Mouse (Mus musculus) G1E (cell line): ENCODE measurements around the gene Atp5b. TPM values are rescaled to one million over a fixed set of nuclear protein-coding genes. Genes with fewer than 3 reads are reported as not detected.

ENCODE experiments used
- ATAC-seq: 2 replicates; pipeline ENCODE4 v1.8.0; 2016; ENCODE audit warnings: mild to moderate bottlenecking; ENCODE audit not compliant: insufficient number of reproducible peaks, poor library complexity, low FRiP score, severe bottlenecking; ENCODE audit errors: extremely low read depth
- DNase-seq: peaks from one replicate; pipeline ENCODE4 v3.0.0; 2012; ENCODE audit warnings: low spot score
- H3K27me3 ChIP-seq: 2 replicates; pipeline ENCODE4 v1.6.1; 2012; ENCODE audit warnings: mild to moderate bottlenecking, low read length, inconsistent platforms; ENCODE audit not compliant: insufficient read depth
- H3K36me3 ChIP-seq: replicated peaks from 2 replicates; pipeline ENCODE3; 2012; ENCODE audit warnings: mild to moderate bottlenecking, inconsistent platforms
- H3K4me1 ChIP-seq: 2 replicates; pipeline ENCODE4 v1.6.1; 2012; ENCODE audit warnings: low read depth, low read length, inconsistent platforms, mixed read lengths; ENCODE audit not compliant: insufficient read depth
- H3K4me3 ChIP-seq: 2 replicates; pipeline ENCODE4 v1.5.1; 2012; ENCODE audit warnings: low read depth, mild to moderate bottlenecking, inconsistent platforms, low read length, moderate library complexity, mixed read lengths
- H3K9me3 ChIP-seq: replicated peaks from 2 replicates; pipeline ENCODE4 v1.6.1; 2012; ENCODE audit warnings: inconsistent platforms
- CTCF ChIP-seq: IDR thresholded peaks from 2 replicates; pipeline ENCODE4 v1.5.1; 2012; ENCODE audit warnings: low read depth, low read length, inconsistent platforms, mixed read lengths
- GATA1 ChIP-seq: IDR thresholded peaks from 2 replicates; pipeline ENCODE4 v1.6.1; 2012; ENCODE audit warnings: borderline replicate concordance, low read length, inconsistent platforms, mixed read lengths
- GATA2 ChIP-seq: IDR thresholded peaks from 2 replicates; pipeline ENCODE4 v1.6.1; 2012; ENCODE audit warnings: low read depth, low read length, inconsistent platforms, borderline replicate concordance
- POLR2AphosphoS5 ChIP-seq: IDR thresholded peaks from 2 replicates; pipeline ENCODE4 v1.6.1; 2012; ENCODE audit warnings: low read depth, low read length, inconsistent platforms; ENCODE audit not compliant: insufficient replicate concordance
- TAL1 ChIP-seq: conservative IDR thresholded peaks from 2 replicates; pipeline ENCODE4 v1.6.1; 2012; ENCODE audit warnings: low read depth, low read length, inconsistent platforms, mixed read lengths
- polyA plus RNA-seq: library from polyadenylated mRNA; stranded (reverse); fragments of >175 nt; gene quantifications from 2 replicates; pipeline ENCODE4 v1.2.3, GENCODE M21; 2012
- total RNA-seq, 2 experiments: library from RNA; stranded (forward) in 1 of 2; stranded (reverse) in 1 of 2; fragments of 200-1000 nt in 1 of 2; fragments of >200 nt in 1 of 2; fragmentation: Nextera tagmentation in 1 of 2; gene quantifications; 2 replicates each; pipeline ENCODE4 v1.2.3; 2014 to 2017

The Atp5b gene
- total and polyA plus RNA-seq, 3 experiments: 1,412 to 2,974 (median 2,076) TPM

- Histone ChIP-seq H3K27me3 (no peaks in the 10 kb centered on the region), H3K4me3 (no peak overlapping the region), H3K4me1 (no peaks in the 10 kb centered on the region), H3K36me3 (peaks cover 63% of the 10 kb centered on the region), H3K9me3 (no peaks in the 10 kb centered on the region)
- TF ChIP-seq TAL1 (no peak), GATA2 (no peak), CTCF (no peak), POLR2AphosphoS5 (no peak), GATA1 (no peak)
- no peak for ATAC-seq
- no peak for DNase-seq
Measured at GRCm38 (mm10) chr10:128135374-128135773, 52.3 kb downstream of the Atp5b start.

Other genes with a start within 250 kb of the Atp5b start
- gene Rdh19, start 233.3 kb upstream of the Atp5b start, total RNA-seq (2014; fragmentation: Nextera tagmentation): not detected in 2 replicates
- 0.11 TPM in 1 of 2 replicates, not detected in the other for gene Rdh19, start 233.3 kb upstream of the Atp5b start, total RNA-seq (2017)
- not detected in 2 replicates for gene Rdh19, start 233.3 kb upstream of the Atp5b start, polyA plus RNA-seq
- 0.97 TPM in 1 of 2 replicates, not detected in the other for gene Rdh16f2, start 216.8 kb upstream of the Atp5b start, total RNA-seq (2014; fragmentation: Nextera tagmentation)
- gene Rdh16f2, start 216.8 kb upstream of the Atp5b start, total RNA-seq (2017): 0.23 and 0.87 TPM in 2 replicates
- gene Rdh16f2, start 216.8 kb upstream of the Atp5b start, polyA plus RNA-seq: 0.07 TPM in 1 of 2 replicates, not detected in the other
- gene Rdh7, start 194.5 kb upstream of the Atp5b start, total RNA-seq (2014; fragmentation: Nextera tagmentation): not detected in 2 replicates
- gene Rdh7, start 194.5 kb upstream of the Atp5b start, total RNA-seq (2017): not detected in 2 replicates
- not detected in 2 replicates for gene Rdh7, start 194.5 kb upstream of the Atp5b start, polyA plus RNA-seq
- not detected in 2 replicates for gene Sdr9c7, start 184.8 kb upstream of the Atp5b start, total RNA-seq (2014; fragmentation: Nextera tagmentation)
- gene Sdr9c7, start 184.8 kb upstream of the Atp5b start, total RNA-seq (2017): 0.05 TPM in 1 of 2 replicates, not detected in the other
- not detected in 2 replicates for gene Sdr9c7, start 184.8 kb upstream of the Atp5b start, polyA plus RNA-seq
- gene Hsd17b6, start 75.7 kb upstream of the Atp5b start, total RNA-seq (2014; fragmentation: Nextera tagmentation): not detected in 2 replicates
- gene Hsd17b6, start 75.7 kb upstream of the Atp5b start, total RNA-seq (2017): 0.05 TPM in 1 of 2 replicates, not detected in the other
- gene Hsd17b6, start 75.7 kb upstream of the Atp5b start, polyA plus RNA-seq: not detected in 2 replicates
- 83.3 and 97.0 TPM in 2 replicates for gene Prim1, start 68.1 kb upstream of the Atp5b start, total RNA-seq (2014; fragmentation: Nextera tagmentation)
- gene Prim1, start 68.1 kb upstream of the Atp5b start, total RNA-seq (2017): 134 TPM in 2 replicates
- gene Prim1, start 68.1 kb upstream of the Atp5b start, polyA plus RNA-seq: 3.7 and 5.8 TPM in 2 replicates
- 544 and 609 TPM in 2 replicates for gene Naca, start 47.7 kb upstream of the Atp5b start, total RNA-seq (2014; fragmentation: Nextera tagmentation)
- 1,963 and 1,995 TPM in 2 replicates for gene Naca, start 47.7 kb upstream of the Atp5b start, total RNA-seq (2017)
- 99.4 and 167 TPM in 2 replicates for gene Naca, start 47.7 kb upstream of the Atp5b start, polyA plus RNA-seq
- gene Ptges3, start 24.3 kb upstream of the Atp5b start, total RNA-seq (2014; fragmentation: Nextera tagmentation): 209 and 228 TPM in 2 replicates
- gene Ptges3, start 24.3 kb upstream of the Atp5b start, total RNA-seq (2017): 269 and 315 TPM in 2 replicates
- 268 and 269 TPM in 2 replicates for gene Ptges3, start 24.3 kb upstream of the Atp5b start, polyA plus RNA-seq
- gene Baz2a, start 8.3 kb downstream of the Atp5b start, total RNA-seq (2014; fragmentation: Nextera tagmentation): 102 and 116 TPM in 2 replicates
- gene Baz2a, start 8.3 kb downstream of the Atp5b start, total RNA-seq (2017): 14.8 and 16.6 TPM in 2 replicates
- 24.8 and 34.7 TPM in 2 replicates for gene Baz2a, start 8.3 kb downstream of the Atp5b start, polyA plus RNA-seq
- 28.1 and 32.1 TPM in 2 replicates for gene Rbms2, start 97.0 kb downstream of the Atp5b start, total RNA-seq (2014; fragmentation: Nextera tagmentation)
- gene Rbms2, start 97.0 kb downstream of the Atp5b start, total RNA-seq (2017): 7.1 and 8.3 TPM in 2 replicates
- gene Rbms2, start 97.0 kb downstream of the Atp5b start, polyA plus RNA-seq: 9.3 and 11.3 TPM in 2 replicates
- gene Gls2, start 111.2 kb downstream of the Atp5b start, total RNA-seq (2014; fragmentation: Nextera tagmentation): 10.7 and 15.0 TPM in 2 replicates
- 4.0 and 5.3 TPM in 2 replicates for gene Gls2, start 111.2 kb downstream of the Atp5b start, total RNA-seq (2017)
- gene Gls2, start 111.2 kb downstream of the Atp5b start, polyA plus RNA-seq: 11.1 and 14.6 TPM in 2 replicates
- gene Spryd4, start 128.5 kb downstream of the Atp5b start, total RNA-seq (2014; fragmentation: Nextera tagmentation): 11.5 and 13.9 TPM in 2 replicates
- gene Spryd4, start 128.5 kb downstream of the Atp5b start, total RNA-seq (2017): 18.8 and 23.3 TPM in 2 replicates
- gene Spryd4, start 128.5 kb downstream of the Atp5b start, polyA plus RNA-seq: 3.2 and 4.4 TPM in 2 replicates
- gene Mip, start 142.6 kb downstream of the Atp5b start, total RNA-seq (2014; fragmentation: Nextera tagmentation): not detected in 2 replicates
- gene Mip, start 142.6 kb downstream of the Atp5b start, total RNA-seq (2017): 0.05 TPM in 1 of 2 replicates, not detected in the other
- gene Mip, start 142.6 kb downstream of the Atp5b start, polyA plus RNA-seq: 0.02 TPM in 1 of 2 replicates, not detected in the other
- gene Timeless, start 148.8 kb downstream of the Atp5b start, total RNA-seq (2014; fragmentation: Nextera tagmentation): 28.1 and 32.6 TPM in 2 replicates
- 43.8 and 61.4 TPM in 2 replicates for gene Timeless, start 148.8 kb downstream of the Atp5b start, total RNA-seq (2017)
- 44.2 and 46.7 TPM in 2 replicates for gene Timeless, start 148.8 kb downstream of the Atp5b start, polyA plus RNA-seq
- not detected in 2 replicates for gene Apon, start 170.8 kb downstream of the Atp5b start, total RNA-seq (2014; fragmentation: Nextera tagmentation)
- 0.17 and 0.27 TPM in 2 replicates for gene Apon, start 170.8 kb downstream of the Atp5b start, total RNA-seq (2017)
- 0.04 TPM in 1 of 2 replicates, not detected in the other for gene Apon, start 170.8 kb downstream of the Atp5b start, polyA plus RNA-seq
- not detected in 2 replicates for gene Apof, start 185.4 kb downstream of the Atp5b start, total RNA-seq (2014; fragmentation: Nextera tagmentation)
- gene Apof, start 185.4 kb downstream of the Atp5b start, total RNA-seq (2017): 0.12 and 0.16 TPM in 2 replicates
- gene Apof, start 185.4 kb downstream of the Atp5b start, polyA plus RNA-seq: not detected in 2 replicates
- 23.3 and 24.5 TPM in 2 replicates for gene Stat2, start 187.3 kb downstream of the Atp5b start, total RNA-seq (2014; fragmentation: Nextera tagmentation)
- gene Stat2, start 187.3 kb downstream of the Atp5b start, total RNA-seq (2017): 15.0 and 16.7 TPM in 2 replicates
- gene Stat2, start 187.3 kb downstream of the Atp5b start, polyA plus RNA-seq: 10.0 and 10.7 TPM in 2 replicates
- gene Il23a, start 215.5 kb downstream of the Atp5b start, total RNA-seq (2014; fragmentation: Nextera tagmentation): not detected in 2 replicates
- 0.16 TPM in 1 of 2 replicates, not detected in the other for gene Il23a, start 215.5 kb downstream of the Atp5b start, total RNA-seq (2017)
- gene Il23a, start 215.5 kb downstream of the Atp5b start, polyA plus RNA-seq: 0.03 TPM in 1 of 2 replicates, not detected in the other
- gene Pan2, start 220.1 kb downstream of the Atp5b start, total RNA-seq (2014; fragmentation: Nextera tagmentation): 23.2 and 30.2 TPM in 2 replicates
- gene Pan2, start 220.1 kb downstream of the Atp5b start, total RNA-seq (2017): 13.8 TPM in 2 replicates
- 3.4 and 3.6 TPM in 2 replicates for gene Pan2, start 220.1 kb downstream of the Atp5b start, polyA plus RNA-seq
- 57.9 and 91.2 TPM in 2 replicates for gene Cnpy2, start 239.2 kb downstream of the Atp5b start, total RNA-seq (2014; fragmentation: Nextera tagmentation)
- gene Cnpy2, start 239.2 kb downstream of the Atp5b start, total RNA-seq (2017): 74.0 and 77.3 TPM in 2 replicates
- 60.5 and 74.4 TPM in 2 replicates for gene Cnpy2, start 239.2 kb downstream of the Atp5b start, polyA plus RNA-seq